Mouse (Mus musculus) megakaryocyte, embryonic 14.5 days (primary cell): Measurements from ENCODE around the gene Defb29. TPM values are rescaled to one million over a fixed set of nuclear protein-coding genes. Genes with fewer than 3 reads are reported as not detected.
A peak's percentile ranks its signal among the peaks of the same experiment; 100 is the strongest.

Experiments
- H3K27me3 ChIP-seq: replicated peaks from 2 replicates; pipeline ENCODE3; 2012; ENCODE audit warnings: inconsistent platforms
- H3K36me3 ChIP-seq: replicated peaks from 2 replicates; pipeline ENCODE3; 2012; ENCODE audit warnings: low read length, inconsistent platforms, mixed read lengths
- H3K4me1 ChIP-seq: 2 replicates; pipeline ENCODE4 v1.6.1; 2012; ENCODE audit warnings: inconsistent platforms
- H3K4me3 ChIP-seq: replicated peaks from 2 replicates; pipeline ENCODE3; 2012; ENCODE audit warnings: moderate library complexity, mild to moderate bottlenecking, inconsistent platforms
- H3K9me3 ChIP-seq: 2 replicates; pipeline ENCODE4 v1.6.1; 2012; ENCODE audit warnings: inconsistent platforms
- FLI1 ChIP-seq: IDR thresholded peaks from 2 replicates; pipeline ENCODE4 v1.6.1; 2012; ENCODE audit warnings: low read length, inconsistent platforms, mixed read lengths
- GATA1 ChIP-seq: IDR thresholded peaks from 3 replicates; pipeline ENCODE4 v1.6.1; 2012; ENCODE audit warnings: mixed read lengths, low read length, inconsistent platforms, borderline replicate concordance
- polyA plus RNA-seq: library from polyadenylated mRNA; stranded (reverse); fragments of >175 nt; gene quantifications from 2 replicates; pipeline ENCODE4 v1.2.3, GENCODE M21; 2012; ENCODE audit warnings: low replicate concordance; ENCODE audit not compliant: insufficient read depth

Defb29 gene
- polyA plus RNA-seq, 1 experiment, result not detected

DNA sequence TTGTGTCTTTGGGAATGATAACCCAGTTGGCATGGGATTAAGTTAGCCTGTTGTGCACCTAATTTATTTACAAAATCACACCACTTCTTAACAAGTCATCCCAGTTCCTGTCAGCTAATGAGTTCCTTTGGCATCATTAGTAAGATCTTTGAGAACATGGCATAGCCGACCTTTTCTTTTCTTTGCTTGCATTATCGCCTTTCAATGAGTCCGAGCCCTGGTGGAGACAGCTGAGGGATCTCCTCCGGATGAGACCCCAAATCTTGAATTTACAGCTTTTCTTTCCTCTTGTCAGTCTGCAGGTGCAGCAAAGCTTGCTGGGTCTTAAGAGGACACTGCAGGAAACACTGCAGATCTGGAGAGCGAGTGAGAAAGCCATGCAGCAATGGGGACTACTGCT is 29.1 kb upstream of the Defb29 start, which contains the start of gene Gm17416:
Gm17416 (plus strand) TSS at position 301 of the 400 bp plus-strand sequence.
- Histone ChIP-seq H3K4me1 (0 out of 2 replicates have a peak, but pooled peaks cover 4% of the 10 kb centered on the region), H3K36me3 (no peaks in the 10 kb centered on the region), H3K27me3 (peaks cover 55% of the 10 kb centered on the region), H3K4me3 (no peak within 1 kb of the TSS), H3K9me3 (peaks cover 13% of the 10 kb centered on the region)
- no peak for TF ChIP-seq FLI1
- no peak for TF ChIP-seq GATA1

DNA sequence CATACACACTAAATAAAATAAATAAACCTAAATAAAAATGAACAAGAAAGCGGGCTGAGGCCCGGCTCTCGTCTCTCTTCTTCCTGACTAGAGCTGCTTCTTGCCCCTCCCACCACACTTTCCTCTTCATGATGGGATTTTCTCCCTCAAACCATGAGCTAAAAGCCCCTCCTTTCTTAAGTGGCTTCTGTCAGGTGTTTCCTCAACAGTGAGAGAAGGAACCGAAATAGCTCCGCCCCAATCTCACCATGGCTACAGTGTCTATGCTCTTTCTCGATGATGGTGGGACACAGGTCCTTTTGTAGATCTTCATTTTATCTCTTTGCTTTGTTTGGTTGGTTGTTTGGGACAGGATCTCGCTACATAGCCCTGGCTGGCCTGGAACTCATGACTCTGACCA is 16.8 kb upstream of the Defb29 start:
- Histone ChIP-seq H3K36me3 (no peaks in the 10 kb centered on the region), H3K27me3 (peaks cover 30% of the 10 kb centered on the region), H3K4me1 (peaks cover 24% of the 10 kb centered on the region), H3K9me3 (peaks cover 7% of the 10 kb centered on the region), H3K4me3 (no peak overlapping the region)
- no peak for TF ChIP-seq FLI1
- no peak for TF ChIP-seq GATA1

DNA sequence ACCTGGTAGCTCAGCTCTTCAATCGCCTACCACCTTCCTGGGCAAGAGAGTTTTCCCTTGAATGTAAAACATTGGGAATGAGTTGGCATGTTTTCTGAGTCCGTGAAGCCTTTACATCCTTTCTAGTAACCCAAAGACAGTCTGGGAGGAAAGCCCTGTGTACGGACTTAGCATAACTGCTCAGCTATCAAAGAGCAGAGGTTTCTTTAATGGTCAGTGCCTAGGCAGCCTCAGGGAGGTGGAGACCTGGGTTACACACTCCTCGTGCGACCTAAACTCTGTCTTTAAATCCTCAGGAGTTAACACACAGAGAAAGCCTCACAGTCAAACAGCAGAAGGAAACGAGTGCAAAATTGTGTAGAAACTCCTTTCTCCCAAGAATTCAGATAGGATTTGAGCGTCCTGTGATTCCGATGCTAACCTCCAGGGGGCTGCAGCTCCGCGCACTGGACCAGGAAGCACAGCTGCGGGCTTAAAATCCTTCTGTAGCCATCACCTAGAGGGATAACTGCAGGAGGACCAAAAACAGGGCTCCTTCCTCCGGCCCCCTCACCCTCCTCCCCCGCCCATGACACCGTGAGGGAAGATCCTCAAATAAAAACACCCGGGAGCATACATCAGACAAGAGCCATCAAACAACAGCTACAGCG is 14.0 kb upstream of the Defb29 start:
- peaks cover 18% of the 10 kb centered on the region for H3K4me1 ChIP-seq
- no peaks in the 10 kb centered on the region for H3K9me3 ChIP-seq
- TF ChIP-seq GATA1, result no peak
- TF ChIP-seq FLI1, result no peak
- peaks cover 27% of the 10 kb centered on the region for H3K27me3 ChIP-seq
- peak overlapping the region; percentile 23 for H3K4me3 ChIP-seq
- no peaks in the 10 kb centered on the region for H3K36me3 ChIP-seq

DNA sequence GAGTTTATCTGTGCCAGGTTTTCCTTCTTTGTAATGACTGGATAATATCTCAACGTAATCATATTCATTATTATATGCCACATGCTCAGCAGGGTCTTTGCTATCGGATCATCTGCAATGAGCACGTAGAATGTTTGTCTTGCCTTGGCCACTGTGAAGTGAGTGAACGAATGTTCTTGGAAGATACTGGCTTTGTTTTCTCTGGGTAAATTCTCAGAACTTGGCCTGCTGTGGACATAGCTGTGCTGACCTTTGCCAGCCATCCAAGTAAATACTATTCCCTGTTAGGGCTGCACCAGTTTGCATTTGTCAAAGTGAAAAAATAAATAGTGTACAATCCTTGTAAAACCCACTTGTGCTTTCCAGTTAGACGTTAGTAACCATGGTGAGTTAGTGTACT is 8.2 kb upstream of the Defb29 start:
- H3K36me3 ChIP-seq, result no peaks in the 10 kb centered on the region
- H3K27me3 ChIP-seq, result peaks cover 15% of the 10 kb centered on the region
- no peak overlapping the region for H3K4me3 ChIP-seq
- peaks cover 1% of the 10 kb centered on the region; the same call in 1 of the 2 replicates for H3K9me3 ChIP-seq
- no peaks in the 10 kb centered on the region for H3K4me1 ChIP-seq
- TF ChIP-seq FLI1, result no peak
- TF ChIP-seq GATA1, result no peak

GRCm38 (mm10) chr2:152544691-152545090 is 4.8 kb upstream of the Defb29 start:
- TF ChIP-seq FLI1 (no peak), GATA1 (no peak)
- H3K36me3 ChIP-seq, result no peaks in the 10 kb centered on the region
- H3K9me3 ChIP-seq, result peaks cover 12% of the 10 kb centered on the region
- H3K4me1 ChIP-seq, result 0 out of 2 replicates have a peak, but pooled peaks cover 3% of the 10 kb centered on the region
- peaks cover 14% of the 10 kb centered on the region for H3K27me3 ChIP-seq
- no peak overlapping the region for H3K4me3 ChIP-seq

- Histone ChIP-seq H3K9me3 (peaks cover 12% of the 10 kb centered on the region), H3K4me1 (0 out of 2 replicates have a peak, but pooled peaks cover 3% of the 10 kb centered on the region), H3K36me3 (no peaks in the 10 kb centered on the region), H3K4me3 (no peak overlapping the region), H3K27me3 (peaks cover 10% of the 10 kb centered on the region)
- TF ChIP-seq GATA1 (no peak), FLI1 (no peak)
These were observed 3.6 kb upstream of the Defb29 start for GRCm38 (mm10) chr2:152543478-152543877.

GRCm38 (mm10) chr2:152542897-152543296 is 3.0 kb upstream of the Defb29 start:
- H3K4me1 ChIP-seq, result 0 out of 2 replicates have a peak, but pooled peaks cover 3% of the 10 kb centered on the region
- no peak for TF ChIP-seq FLI1
- peaks cover 9% of the 10 kb centered on the region for H3K27me3 ChIP-seq
- no peaks in the 10 kb centered on the region for H3K36me3 ChIP-seq
- peaks cover 12% of the 10 kb centered on the region for H3K9me3 ChIP-seq
- no peak overlapping the region for H3K4me3 ChIP-seq

DNA sequence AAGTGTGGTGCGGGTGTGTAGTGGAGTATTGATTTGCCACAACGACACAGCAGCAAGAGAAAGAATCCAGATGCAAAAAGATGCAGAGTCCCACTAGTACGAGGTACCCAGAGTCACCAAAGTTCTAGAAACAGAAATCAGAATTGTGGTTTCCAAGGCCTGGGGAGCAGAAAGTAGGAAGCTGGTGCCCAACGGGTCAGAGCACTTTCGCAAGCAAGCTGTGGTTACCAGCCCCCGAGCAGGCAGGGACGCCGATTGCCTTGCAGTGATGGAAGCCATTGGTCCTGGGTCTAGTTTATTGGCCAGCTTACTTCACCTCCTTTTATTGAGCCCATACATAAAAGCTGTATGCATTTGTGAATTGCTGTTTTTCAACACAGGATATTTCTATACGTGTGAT is 2.1 kb upstream of the Defb29 start:
- H3K4me3 ChIP-seq, result no peak overlapping the region
- no peaks in the 10 kb centered on the region for H3K36me3 ChIP-seq
- H3K27me3 ChIP-seq, result peaks cover 11% of the 10 kb centered on the region
- peaks cover 18% of the 10 kb centered on the region for H3K9me3 ChIP-seq
- no peak for TF ChIP-seq FLI1
- no peak for TF ChIP-seq GATA1
- 0 out of 2 replicates have a peak, but pooled peaks cover 10% of the 10 kb centered on the region for H3K4me1 ChIP-seq

- Histone ChIP-seq H3K36me3 (no peaks in the 10 kb centered on the region), H3K4me1 (peaks cover 7% of the 10 kb centered on the region), H3K27me3 (peaks cover 45% of the 10 kb centered on the region), H3K9me3 (peaks cover 18% of the 10 kb centered on the region), H3K4me3 (no peak within 1 kb of the TSS)
- TF ChIP-seq GATA1, result no peak
- no peak for TF ChIP-seq FLI1
These were observed 21.9 kb downstream of the Defb29 start, which contains the start of gene Defb28 for GRCm38 (mm10) chr2:152517981-152518380. TSS of gene Defb28 (plus strand) at chr2:152518255.

GRCm38 (mm10) chr2:152516084-152516483 is 23.8 kb downstream of the Defb29 start:
- TF ChIP-seq FLI1 (no peak), GATA1 (no peak)
- peaks cover 7% of the 10 kb centered on the region for H3K4me1 ChIP-seq
- peaks cover 47% of the 10 kb centered on the region for H3K27me3 ChIP-seq

More at GRCm38 (mm10) chr2:152516084-152516483, 23.8 kb downstream of the Defb29 start:
- no peak overlapping the region for H3K4me3 ChIP-seq
- H3K9me3 ChIP-seq, result peaks cover 4% of the 10 kb centered on the region
- no peaks in the 10 kb centered on the region for H3K36me3 ChIP-seq
